Mouse (Mus musculus) liver, adult 2 months (tissue): ENCODE measurements around the gene Mep1a.

Source experiments
- CTCF ChIP-seq: fragments of 200-500 bp; IDR thresholded peaks from 2 replicates; pipeline ENCODE4 v1.5.1; 2011; ENCODE audit warnings: low read depth, low read length, control low read depth
- POLR2A ChIP-seq: fragments of 200-500 bp; IDR thresholded peaks from 2 replicates; pipeline ENCODE4 v1.6.1; 2011; ENCODE audit warnings: low read length, control low read depth; ENCODE audit not compliant: insufficient read depth; ENCODE audit errors: extremely low read depth

DNA sequence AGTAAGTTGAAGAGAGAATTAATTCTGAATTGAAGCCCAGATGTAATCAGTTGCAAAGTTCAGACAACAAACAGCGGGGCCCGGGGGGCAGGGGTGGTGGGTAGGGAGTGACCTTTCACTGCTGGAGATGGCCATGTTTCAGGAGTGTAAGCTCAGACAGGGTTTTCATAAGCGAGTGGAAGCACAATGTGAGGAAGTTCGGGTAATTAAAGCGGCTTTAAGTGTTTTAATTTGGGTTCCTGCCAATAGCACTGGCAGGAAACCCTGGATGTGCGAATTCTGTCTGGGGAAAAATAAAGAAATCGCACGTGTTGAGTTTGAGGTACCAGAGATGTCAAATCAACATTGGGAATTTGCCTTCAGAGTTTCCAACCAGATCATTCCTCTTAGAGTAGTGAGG lies 68.1 kb downstream of the Mep1a start:
- TF ChIP-seq CTCF (no peak), POLR2A (no peak)
